26 mouse cellular contexts compared by ENCODE assay signal in genomic region chr8:12613201-12613600, GRCm38 (mm10). TPM values are rescaled to one million over a fixed set of nuclear protein-coding genes. Genes with fewer than 3 reads are reported as not detected.
"Had no signal": no experiment of that assay in that cellular context is flagged by ENCODE, and none has a peak within 500 bp of the region (broad histone marks: within the 10 kb centered on the region; RNA-seq: fewer than 3 reads in every experiment).

No protein-coding gene starts in this region.

- H3K4me2 ChIP-seq: lung, embryonic 14.5 days; midbrain, embryonic 12.5 days; neural tube, embryonic 13.5 days; neural tube, embryonic 15.5 days had no signal

- H3K4me3 ChIP-seq: midbrain, embryonic 12.5 days; myocyte; neural tube, embryonic 13.5 days; neural tube, embryonic 15.5 days had no signal

- H3K9ac ChIP-seq: lung, embryonic 14.5 days; midbrain, embryonic 12.5 days; neural tube, embryonic 13.5 days; neural tube, embryonic 15.5 days had no signal

- H3K9me3 ChIP-seq: midbrain, embryonic 12.5 days; neural tube, embryonic 13.5 days; neural tube, embryonic 15.5 days had no signal

- DNase-seq: lung, adult 18-20 months; lung, embryonic 14.5 days; lung, postnatal 10 days; lung, postnatal 4 days; retina, postnatal 1 day; right cerebral cortex, adult 18-20 months; right cerebral cortex, postnatal 25 days; right cerebral cortex, postnatal 4 days; spleen, adult 18-20 months; thymus, adult 18-20 months; thymus, postnatal 14 days; thymus, postnatal 36 days had no signal

- H3K27me3 ChIP-seq: neural tube, embryonic 13.5 days had no signal

- H3K27ac ChIP-seq: midbrain, embryonic 12.5 days; neural tube, embryonic 13.5 days; neural tube, embryonic 15.5 days had no signal

- ATAC-seq: midbrain, embryonic 16.5 days had no signal

- H3K4me1 ChIP-seq: neural tube, embryonic 13.5 days; neural tube, embryonic 15.5 days had no signal

RNA-seq across cellular contexts. Expression of gene Spaca7, which starts 40.4 kb away (rescaled TPM):
- total RNA-seq: megakaryocyte, adult 5-6 weeks; megakaryocyte-erythroid progenitor cell, adult 5-6 weeks had no signal
- polyA plus RNA-seq: liver, embryonic 16.5 days; lung, embryonic 14.5 days; lung, embryonic 16.5 days; midbrain, embryonic 12.5 days; midbrain, embryonic 16.5 days; myocyte; neural tube, embryonic 11.5 days; neural tube, embryonic 13.5 days; neural tube, embryonic 15.5 days; small intestine, adult 2 months; stomach, embryonic 14.5 days; stomach, embryonic 16.5 days; thymus, postnatal 0 days had no signal
